Mouse (Mus musculus): Measurements from ENCODE around the gene Med17. TPM values are rescaled to one million over a fixed set of nuclear protein-coding genes. Genes with fewer than 3 reads are reported as not detected.
A peak's percentile ranks its signal among the peaks of the same experiment; 100 is the strongest.
"Not testable (repeated sequence)": the region's sequence is repeated elsewhere in the genome, so short reads cannot be mapped to it uniquely, and the experiment has no call there.

Gene Med17
- polyA plus RNA-seq, 1 experiment from 2014 or later = 37.3 TPM

- no peak overlapping the region for H3K9ac ChIP-seq (ENCODE audit: low read depth, low read length)
- WGBS = 86% methylated on average over 4 of the region's 4 CpGs
- no peaks in the 10 kb centered on the region for H3K27me3 ChIP-seq (ENCODE audit: control insufficient read depth, insufficient read depth, low read length)
- no peak overlapping the region for H3K27ac ChIP-seq (ENCODE audit: low read depth, low read length)
- ATAC-seq (ENCODE audit: low FRiP score) = no peak
- H3K36me3 ChIP-seq (ENCODE audit: control insufficient read depth, insufficient read depth, low read length) = peaks cover 25% of the 10 kb centered on the region
- H3K4me1 ChIP-seq (replicated peaks; ENCODE audit: control insufficient read depth, insufficient read depth, low read length) = no peaks in the 10 kb centered on the region; the same call in 1 of the 2 replicates
- H3K4me3 ChIP-seq (ENCODE audit: low read depth, low read length) = no peak overlapping the region
- DNase-seq (ENCODE audit: low spot score) = no peak
- H3K4me2 ChIP-seq (replicated peaks; ENCODE audit: low read depth, low read length) = no peak overlapping the region
- no peaks in the 10 kb centered on the region for H3K9me3 ChIP-seq (ENCODE audit: control insufficient read depth, low read length)
Observed at GRCm38 (mm10) chr9:15309425-15309824, 29.7 kb upstream of the Med17 start.

DNA sequence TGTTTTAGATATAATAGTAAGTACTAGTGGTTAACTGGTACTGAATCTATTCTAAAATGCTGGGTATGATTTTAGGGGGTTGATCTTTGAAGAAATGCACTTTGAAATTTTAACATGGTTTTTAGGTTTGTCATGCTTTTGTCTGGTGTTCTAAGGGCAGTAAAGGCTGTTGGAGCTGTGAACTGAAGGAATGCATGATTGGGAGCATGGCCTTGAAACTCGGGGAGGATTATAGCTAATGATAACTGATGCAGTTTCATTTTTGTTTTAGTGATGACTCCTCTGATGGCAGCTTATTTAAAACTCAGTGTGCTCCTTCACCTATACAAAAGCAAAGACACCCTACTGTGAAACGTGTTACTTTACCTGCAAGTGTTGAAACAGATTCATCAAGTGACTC lies 28.5 kb upstream of the Med17 start:
- 64% methylated on average over 2 of the region's 2 CpGs for WGBS
- Histone ChIP-seq H3K9me3 (ENCODE audit: control insufficient read depth, low read length) (no peaks in the 10 kb centered on the region), H3K4me3 (ENCODE audit: low read depth, low read length) (no peak overlapping the region), H3K9ac (ENCODE audit: low read depth, low read length) (no peak overlapping the region), H3K36me3 (ENCODE audit: control insufficient read depth, insufficient read depth, low read length) (peaks cover 13% of the 10 kb centered on the region), H3K4me1 (replicated peaks; ENCODE audit: control insufficient read depth, insufficient read depth, low read length) (no peaks in the 10 kb centered on the region; the same call in 1 of the 2 replicates), H3K4me2 (replicated peaks; ENCODE audit: low read depth, low read length) (no peak overlapping the region), H3K27ac (ENCODE audit: low read depth, low read length) (no peak overlapping the region), H3K27me3 (ENCODE audit: control insufficient read depth, insufficient read depth, low read length) (no peaks in the 10 kb centered on the region)
- DNase-seq (ENCODE audit: low spot score) = no peak
- no peak for ATAC-seq (ENCODE audit: low FRiP score)

- Histone ChIP-seq H3K4me3 (ENCODE audit: low read depth, low read length) (peak overlapping the region; percentile 87), H3K9ac (ENCODE audit: low read depth, low read length) (peak overlapping the region; percentile 94), H3K27me3 (ENCODE audit: control insufficient read depth, insufficient read depth, low read length) (no peaks in the 10 kb centered on the region), H3K36me3 (ENCODE audit: control insufficient read depth, insufficient read depth, low read length) (peaks cover 10% of the 10 kb centered on the region; the same call in 1 of the 2 replicates), H3K4me2 (replicated peaks; ENCODE audit: low read depth, low read length) (peak overlapping the region; percentile 77), H3K4me1 (replicated peaks; ENCODE audit: control insufficient read depth, insufficient read depth, low read length) (no peaks in the 10 kb centered on the region; the same call in 1 of the 2 replicates), H3K27ac (ENCODE audit: low read depth, low read length) (no peak overlapping the region), H3K9me3 (ENCODE audit: control insufficient read depth, low read length) (no peaks in the 10 kb centered on the region)
- no peak for DNase-seq (ENCODE audit: low spot score)
- WGBS = 6% methylated on average over 6 of the region's 6 CpGs
- ATAC-seq (ENCODE audit: low FRiP score) = no peak
Observed at GRCm38 (mm10) chr9:15307257-15307656, 27.5 kb upstream of the Med17 start.

DNA sequence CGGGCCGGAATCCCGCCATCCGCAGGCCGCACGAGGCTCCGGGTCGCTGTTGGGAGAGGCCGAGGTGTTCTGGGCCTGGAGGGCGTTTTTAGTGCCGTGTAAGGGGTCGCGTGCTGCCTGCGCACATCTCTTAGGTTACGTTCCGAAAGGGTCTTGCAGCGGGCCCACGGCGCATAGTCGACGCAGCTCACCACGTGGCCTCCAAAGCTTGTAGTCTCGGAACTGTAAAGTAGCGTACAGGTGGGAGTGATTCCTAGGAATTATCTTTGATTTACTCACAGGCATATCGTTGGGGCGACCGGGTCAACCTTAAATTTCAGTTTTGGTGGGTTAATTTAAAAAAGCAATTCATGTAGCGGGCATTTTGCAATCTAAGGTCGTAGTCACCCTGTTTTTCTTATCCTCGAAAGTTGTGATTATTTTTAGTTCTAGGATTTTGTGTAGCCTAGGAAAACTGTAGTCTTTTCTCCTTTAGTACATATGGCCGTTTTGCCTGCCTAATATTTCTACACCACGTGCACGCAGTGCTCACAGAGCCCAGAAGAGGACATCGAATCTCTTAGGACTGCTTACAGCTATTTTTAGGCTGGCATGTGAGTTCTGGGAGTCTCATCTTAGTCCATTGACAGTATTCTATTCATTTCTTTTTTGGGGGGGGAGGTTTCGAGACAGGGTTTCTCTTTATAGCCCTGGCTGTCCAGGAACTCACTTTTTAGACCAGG lies 26.8 kb upstream of the Med17 start, which contains the start of gene 4931406C07Rik:
Gene 4931406C07Rik (minus strand): TSS at position 51 of the 722 bp plus-strand sequence.
- Histone ChIP-seq H3K4me1 (replicated peaks; ENCODE audit: control insufficient read depth, insufficient read depth, low read length) (no peaks in the 10 kb centered on the region; the same call in 1 of the 2 replicates), H3K9ac (ENCODE audit: low read depth, low read length) (peak within 1 kb of the TSS; percentile 94), H3K27ac (ENCODE audit: low read depth, low read length) (peak within 1 kb of the TSS; percentile 87), H3K36me3 (ENCODE audit: control insufficient read depth, insufficient read depth, low read length) (peaks cover 6% of the 10 kb centered on the region; the same call in 1 of the 2 replicates), H3K4me3 (ENCODE audit: low read depth, low read length) (peak within 1 kb of the TSS; percentile 87), H3K27me3 (ENCODE audit: control insufficient read depth, insufficient read depth, low read length) (no peaks in the 10 kb centered on the region), H3K4me2 (replicated peaks; ENCODE audit: low read depth, low read length) (peak within 1 kb of the TSS; percentile 77), H3K9me3 (ENCODE audit: control insufficient read depth, low read length) (no peaks in the 10 kb centered on the region)
- ATAC-seq (ENCODE audit: low FRiP score) = peak; percentile 89
- under 1% methylated on average over 35 of the region's 35 CpGs for WGBS
- DNase-seq (ENCODE audit: low spot score) = no peak

- Histone ChIP-seq H3K27ac (ENCODE audit: low read depth, low read length) (peak within 1 kb of the TSS; percentile 87), H3K9me3 (ENCODE audit: control insufficient read depth, low read length) (no peaks in the 10 kb centered on the region), H3K4me3 (ENCODE audit: low read depth, low read length) (peak within 1 kb of the TSS; percentile 87), H3K9ac (ENCODE audit: low read depth, low read length) (peak within 1 kb of the TSS; percentile 94), H3K36me3 (ENCODE audit: control insufficient read depth, insufficient read depth, low read length) (peaks cover 6% of the 10 kb centered on the region; the same call in 1 of the 2 replicates), H3K27me3 (ENCODE audit: control insufficient read depth, insufficient read depth, low read length) (no peaks in the 10 kb centered on the region), H3K4me2 (replicated peaks; ENCODE audit: low read depth, low read length) (peak within 1 kb of the TSS; percentile 77), H3K4me1 (replicated peaks; ENCODE audit: control insufficient read depth, insufficient read depth, low read length) (no peaks in the 10 kb centered on the region; the same call in 1 of the 2 replicates)
- WGBS = 13% methylated on average over 45 of the region's 45 CpGs
- ATAC-seq (ENCODE audit: low FRiP score) (peak; percentile 99), DNase-seq (ENCODE audit: low spot score) (peak; percentile 97)
Observed at GRCm38 (mm10) chr9:15305503-15306397, 26.0 kb upstream of the Med17 start, which contains the start of gene Taf1d. Gene Taf1d, plus strand, starts transcription at chr9:15306214.

DNA sequence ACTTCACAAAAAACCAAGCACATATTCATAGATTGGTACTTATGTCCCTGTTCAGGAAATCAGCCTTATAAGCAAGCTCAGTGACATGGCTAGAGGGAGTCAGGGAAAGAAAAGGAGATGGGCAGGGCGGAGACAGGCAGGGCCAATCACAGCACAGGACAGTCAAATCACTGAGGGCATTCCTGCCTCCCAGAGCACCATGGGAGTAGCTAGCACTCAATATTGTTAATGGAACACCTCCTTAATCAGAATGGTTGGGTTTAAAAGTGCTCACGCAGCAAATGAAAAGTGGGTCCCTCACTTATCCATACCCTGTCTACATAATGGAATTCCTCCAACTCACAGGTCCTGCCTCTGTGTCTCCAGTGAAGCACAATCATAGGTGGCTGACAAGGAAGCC lies 23.1 kb upstream of the Med17 start:
- H3K4me2 ChIP-seq (replicated peaks; ENCODE audit: low read depth, low read length) = no peak overlapping the region
- H3K36me3 ChIP-seq (ENCODE audit: control insufficient read depth, insufficient read depth, low read length) = no peaks in the 10 kb centered on the region
- H3K4me1 ChIP-seq (replicated peaks; ENCODE audit: control insufficient read depth, insufficient read depth, low read length) = no peaks in the 10 kb centered on the region
- 79% methylated on average over 2 of the region's 2 CpGs for WGBS
- H3K9ac ChIP-seq (ENCODE audit: low read depth, low read length) = no peak overlapping the region
- no peak overlapping the region for H3K4me3 ChIP-seq (ENCODE audit: low read depth, low read length)
- no peak for ATAC-seq (ENCODE audit: low FRiP score)
- H3K27ac ChIP-seq (ENCODE audit: low read depth, low read length) = no peak overlapping the region
- DNase-seq (ENCODE audit: low spot score) = no peak
- no peaks in the 10 kb centered on the region for H3K9me3 ChIP-seq (ENCODE audit: control insufficient read depth, low read length)
- no peaks in the 10 kb centered on the region for H3K27me3 ChIP-seq (ENCODE audit: control insufficient read depth, insufficient read depth, low read length)

DNA sequence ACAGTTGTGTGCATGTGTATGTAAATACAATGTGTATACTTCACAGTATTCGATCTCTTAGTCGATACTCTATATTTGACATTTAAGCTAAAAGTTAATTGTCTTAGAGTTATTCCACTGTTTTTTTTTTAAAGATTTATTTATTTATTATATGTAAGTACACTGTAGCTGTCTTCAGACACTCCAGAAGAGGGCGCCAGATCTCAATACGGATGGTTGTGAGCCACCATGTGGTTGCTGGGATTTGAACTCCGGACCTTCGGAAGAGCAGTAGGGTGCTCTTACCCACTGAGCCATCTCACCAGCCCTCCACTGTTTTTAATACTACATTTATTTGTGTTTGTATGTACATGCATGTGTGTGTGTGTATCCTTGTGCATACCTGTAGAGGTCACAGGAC lies 22.3 kb upstream of the Med17 start:
- H3K9ac ChIP-seq (ENCODE audit: low read depth, low read length); ATAC-seq (ENCODE audit: low FRiP score); H3K27ac ChIP-seq (ENCODE audit: low read depth, low read length); H3K4me1 ChIP-seq (replicated peaks; ENCODE audit: control insufficient read depth, insufficient read depth, low read length); DNase-seq (ENCODE audit: low spot score); H3K27me3 ChIP-seq (ENCODE audit: control insufficient read depth, insufficient read depth, low read length); H3K9me3 ChIP-seq (ENCODE audit: control insufficient read depth, low read length); H3K4me3 ChIP-seq (ENCODE audit: low read depth, low read length); H3K36me3 ChIP-seq (ENCODE audit: control insufficient read depth, insufficient read depth, low read length); H3K4me2 ChIP-seq (replicated peaks; ENCODE audit: low read depth, low read length): not testable (repeated sequence)
- WGBS = 74% methylated on average over 6 of the region's 6 CpGs

- Histone ChIP-seq H3K27ac (ENCODE audit: low read depth, low read length) (no peak overlapping the region), H3K4me2 (replicated peaks; ENCODE audit: low read depth, low read length) (no peak overlapping the region)
- DNase-seq (ENCODE audit: low spot score) = no peak
Observed at GRCm38 (mm10) chr9:15301399-15301798, 21.7 kb upstream of the Med17 start.

More at GRCm38 (mm10) chr9:15301399-15301798, 21.7 kb upstream of the Med17 start:
- no peaks in the 10 kb centered on the region for H3K36me3 ChIP-seq (ENCODE audit: control insufficient read depth, insufficient read depth, low read length)
- 66% methylated on average over 6 of the region's 6 CpGs for WGBS
- H3K4me1 ChIP-seq (replicated peaks; ENCODE audit: control insufficient read depth, insufficient read depth, low read length) = no peaks in the 10 kb centered on the region
- no peak overlapping the region for H3K9ac ChIP-seq (ENCODE audit: low read depth, low read length)
- H3K9me3 ChIP-seq (ENCODE audit: control insufficient read depth, low read length) = no peaks in the 10 kb centered on the region
- no peaks in the 10 kb centered on the region for H3K27me3 ChIP-seq (ENCODE audit: control insufficient read depth, insufficient read depth, low read length)
- H3K4me3 ChIP-seq (ENCODE audit: low read depth, low read length) = no peak overlapping the region
- no peak for ATAC-seq (ENCODE audit: low FRiP score)
